Mouse (Mus musculus): ENCODE results near the gene Fndc3a. TPM values are rescaled to one million over a fixed set of nuclear protein-coding genes. Genes with fewer than 3 reads are reported as not detected.
A peak's percentile ranks its signal among the peaks of the same experiment; 100 is the strongest.

Gene Fndc3a
- total and polyA plus RNA-seq, 3 experiments = 9.2 to 14.5 (median 13.6) TPM

- H3K36me3 ChIP-seq (ENCODE audit: control insufficient read depth, insufficient read depth, low read length) = no peaks in the 10 kb centered on the region; the same call in none of the 2 replicates
- no peak overlapping the region for H3K27ac ChIP-seq
- no peaks in the 10 kb centered on the region for H3K4me1 ChIP-seq (ENCODE audit: control insufficient read depth, insufficient read depth, low read length)
- no peak for DNase-seq
- WGBS = 88% methylated on average over 3 of the region's 3 CpGs
- no peak overlapping the region for H3K9ac ChIP-seq (ENCODE audit: low read depth, low read length)
- H3K27me3 ChIP-seq (ENCODE audit: control insufficient read depth, insufficient read depth, low read length) = no peaks in the 10 kb centered on the region
- H3K79me2 ChIP-seq (replicated peaks; ENCODE audit: control insufficient read depth, insufficient read depth, low read length) = no peaks in the 10 kb centered on the region
- intact Hi-C loops (cut with DNase I) = loop anchor here (5.0 kb wide), 1 partner anchor 406 kb away; no protein-coding TSS in a partner anchor
- TF ChIP-seq CTCF (IDR thresholded peaks at IDR 0.05) (peak; percentile 41), POLR2A (IDR thresholded peaks at IDR 0.05; ENCODE audit: insufficient read depth, low read depth, low read length) (no peak)
- H3K4me3 ChIP-seq = no peak overlapping the region
These were observed 133.5 kb downstream of the Fndc3a start for GRCm38 (mm10) chr14:72576283-72576682.

DNA sequence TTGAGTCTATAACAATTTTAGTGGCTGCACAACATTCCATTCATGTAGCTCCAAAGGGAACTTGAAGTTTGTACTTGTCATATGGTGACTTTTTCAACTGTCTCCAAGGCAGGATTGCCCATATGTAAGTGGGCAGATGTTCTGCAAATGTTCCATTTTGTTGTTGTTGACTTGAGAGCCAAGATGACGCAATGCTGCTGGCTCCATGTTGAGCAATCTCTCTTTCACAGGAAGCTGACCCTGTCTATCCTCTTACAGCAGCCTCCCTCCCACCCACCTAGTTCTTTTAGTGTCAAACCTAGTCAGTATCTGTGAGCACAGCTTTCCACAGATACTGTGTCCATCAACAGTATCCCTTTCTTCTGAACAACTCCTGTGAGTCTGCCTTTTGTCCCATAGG lies 145.9 kb downstream of the Fndc3a start:
- Histone ChIP-seq H3K4me3 (no peak overlapping the region), H3K27ac (no peak overlapping the region), H3K79me2 (replicated peaks; ENCODE audit: control insufficient read depth, insufficient read depth, low read length) (no peaks in the 10 kb centered on the region), H3K36me3 (ENCODE audit: control insufficient read depth, insufficient read depth, low read length) (peaks cover 4% of the 10 kb centered on the region), H3K4me1 (ENCODE audit: control insufficient read depth, insufficient read depth, low read length) (no peaks in the 10 kb centered on the region), H3K9ac (ENCODE audit: low read depth, low read length) (no peak overlapping the region), H3K27me3 (ENCODE audit: control insufficient read depth, insufficient read depth, low read length) (no peaks in the 10 kb centered on the region)
- intact Hi-C loops (cut with DNase I) = no loop called here
- 75% methylated on average over 1 of the region's 1 CpGs for WGBS
- TF ChIP-seq POLR2A (IDR thresholded peaks at IDR 0.05; ENCODE audit: insufficient read depth, low read depth, low read length) (no peak), CTCF (IDR thresholded peaks at IDR 0.05) (no peak), EP300 (IDR thresholded peaks at IDR 0.05; ENCODE audit: insufficient read depth, low read depth, low read length) (no peak)
- peak in 1 of 2 experiments; percentile 31 for DNase-seq

DNA sequence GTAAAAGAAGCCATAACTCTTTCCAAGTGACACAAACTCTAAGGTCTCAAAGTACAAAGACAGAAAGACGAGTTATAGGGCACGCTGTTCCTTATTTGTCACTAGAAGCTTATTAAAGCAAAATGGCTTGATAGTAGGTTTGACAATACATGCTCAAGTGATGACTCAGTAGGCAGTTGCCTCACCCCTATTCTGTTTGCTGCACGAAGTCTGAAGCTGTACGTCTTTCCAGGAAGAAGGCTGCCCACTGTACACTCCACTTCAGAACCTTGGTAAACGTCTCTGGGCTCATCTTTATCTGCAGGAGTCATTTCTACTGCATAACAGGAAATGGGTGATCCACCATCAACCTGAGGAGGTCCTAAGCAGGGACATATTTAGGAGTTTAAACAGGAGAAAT lies 151.0 kb downstream of the Fndc3a start:
- no peak overlapping the region for H3K27ac ChIP-seq
- no peak overlapping the region for H3K4me3 ChIP-seq
- peaks cover 2% of the 10 kb centered on the region for H3K36me3 ChIP-seq (ENCODE audit: control insufficient read depth, insufficient read depth, low read length)
- H3K9ac ChIP-seq (ENCODE audit: low read depth, low read length) = no peak overlapping the region
- 67% methylated on average over 5 of the region's 5 CpGs for WGBS
- no peak for TF ChIP-seq POLR2A (IDR thresholded peaks at IDR 0.05; ENCODE audit: insufficient read depth, low read depth, low read length)
- no peak for TF ChIP-seq CTCF (IDR thresholded peaks at IDR 0.05)
- TF ChIP-seq EP300 (IDR thresholded peaks at IDR 0.05; ENCODE audit: insufficient read depth, low read depth, low read length) = no peak
- DNase-seq = no peak
- no peaks in the 10 kb centered on the region for H3K79me2 ChIP-seq (replicated peaks; ENCODE audit: control insufficient read depth, insufficient read depth, low read length)
- no peaks in the 10 kb centered on the region for H3K27me3 ChIP-seq (ENCODE audit: control insufficient read depth, insufficient read depth, low read length)
- intact Hi-C loops (cut with DNase I) = no loop called here
- no peaks in the 10 kb centered on the region; the same call in 1 of the 2 replicates for H3K4me1 ChIP-seq (ENCODE audit: control insufficient read depth, insufficient read depth, low read length)

- no peak for DNase-seq
- no peaks in the 10 kb centered on the region; the same call in 1 of the 2 replicates for H3K4me1 ChIP-seq (ENCODE audit: control insufficient read depth, insufficient read depth, low read length)
- TF ChIP-seq CTCF (IDR thresholded peaks at IDR 0.05) (peak; percentile 49), POLR2A (IDR thresholded peaks at IDR 0.05; ENCODE audit: insufficient read depth, low read depth, low read length) (no peak)
- H3K9ac ChIP-seq (ENCODE audit: low read depth, low read length) = no peak overlapping the region
- no peaks in the 10 kb centered on the region for H3K27me3 ChIP-seq (ENCODE audit: control insufficient read depth, insufficient read depth, low read length)
- WGBS = 89% methylated on average over 1 of the region's 1 CpGs
- intact Hi-C loops (cut with DNase I) = no loop called here
- H3K79me2 ChIP-seq (replicated peaks; ENCODE audit: control insufficient read depth, insufficient read depth, low read length) = no peaks in the 10 kb centered on the region
- peaks cover 2% of the 10 kb centered on the region for H3K36me3 ChIP-seq (ENCODE audit: control insufficient read depth, insufficient read depth, low read length)
- H3K4me3 ChIP-seq = no peak overlapping the region
- H3K27ac ChIP-seq = no peak overlapping the region
These were observed 154.0 kb downstream of the Fndc3a start for GRCm38 (mm10) chr14:72555846-72556245.

- whole genome bisulfite sequencing = 83% methylated on average over 5 of the region's 5 CpGs
These were observed 173.3 kb downstream of the Fndc3a start for GRCm38 (mm10) chr14:72536392-72537017.

GRCm38 (mm10) chr14:72533862-72534261 lies 175.9 kb downstream of the Fndc3a start:
- H3K36me3 ChIP-seq (ENCODE audit: control insufficient read depth, insufficient read depth, low read length) = no peaks in the 10 kb centered on the region
- no peak overlapping the region for H3K4me3 ChIP-seq
- WGBS = 75% methylated on average over 7 of the region's 7 CpGs
- no peak overlapping the region for H3K9ac ChIP-seq (ENCODE audit: low read depth, low read length)
- no peak for DNase-seq
- H3K79me2 ChIP-seq (replicated peaks; ENCODE audit: control insufficient read depth, insufficient read depth, low read length) = no peaks in the 10 kb centered on the region
- intact Hi-C loops (cut with DNase I) = no loop called here
- TF ChIP-seq POLR2A (IDR thresholded peaks at IDR 0.05; ENCODE audit: insufficient read depth, low read depth, low read length) (no peak), EP300 (IDR thresholded peaks at IDR 0.05; ENCODE audit: insufficient read depth, low read depth, low read length) (no peak), CTCF (IDR thresholded peaks at IDR 0.05) (no peak)
- H3K27ac ChIP-seq = no peak overlapping the region
- H3K27me3 ChIP-seq (ENCODE audit: control insufficient read depth, insufficient read depth, low read length) = peaks cover 9% of the 10 kb centered on the region
- H3K4me1 ChIP-seq (ENCODE audit: control insufficient read depth, insufficient read depth, low read length) = no peaks in the 10 kb centered on the region

More at GRCm38 (mm10) chr14:72536392-72537017, 173.3 kb downstream of the Fndc3a start:
- Histone ChIP-seq H3K27me3 (ENCODE audit: control insufficient read depth, insufficient read depth, low read length) (peaks cover 9% of the 10 kb centered on the region), H3K79me2 (replicated peaks; ENCODE audit: control insufficient read depth, insufficient read depth, low read length) (no peaks in the 10 kb centered on the region), H3K4me1 (ENCODE audit: control insufficient read depth, insufficient read depth, low read length) (no peaks in the 10 kb centered on the region), H3K27ac (no peak overlapping the region), H3K4me3 (no peak overlapping the region), H3K9ac (ENCODE audit: low read depth, low read length) (no peak overlapping the region), H3K36me3 (ENCODE audit: control insufficient read depth, insufficient read depth, low read length) (no peaks in the 10 kb centered on the region; the same call in 1 of the 2 replicates)
- DNase-seq = no peak
- intact Hi-C loops (cut with DNase I) = no loop called here
- TF ChIP-seq EP300 (IDR thresholded peaks at IDR 0.05; ENCODE audit: insufficient read depth, low read depth, low read length) (no peak), CTCF (IDR thresholded peaks at IDR 0.05) (no peak), POLR2A (IDR thresholded peaks at IDR 0.05; ENCODE audit: insufficient read depth, low read depth, low read length) (no peak)

Measured in heart, adult 2 months (tissue).